Mouse (Mus musculus): Measurements from ENCODE around the gene Mr1.

DNA sequence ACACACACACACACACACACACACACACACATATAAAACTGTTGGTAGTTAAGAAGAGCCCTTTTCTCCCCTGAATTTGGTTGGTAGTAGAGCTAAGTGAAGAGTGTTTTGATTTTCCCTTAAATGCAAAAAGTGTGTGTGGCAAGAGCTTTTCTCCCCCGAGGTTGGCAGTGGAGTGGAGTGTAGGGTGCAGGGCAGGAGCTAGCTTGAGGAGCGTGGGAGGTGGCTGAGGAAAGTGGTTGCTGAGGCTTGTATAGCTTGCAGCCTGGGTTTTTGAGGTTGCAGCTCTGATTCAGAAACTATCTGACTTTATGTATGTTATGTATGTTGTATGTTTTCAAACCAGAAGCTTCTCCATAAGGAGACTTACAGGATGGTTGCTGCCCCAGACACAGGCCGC, 20.8 kb upstream of the Mr1 start:
- TF ChIP-seq FLI1 (IDR thresholded peaks at IDR 0.05; ENCODE audit: low read length) (no peak), GATA1 (IDR thresholded peaks at IDR 0.05; ENCODE audit: borderline replicate concordance, low read length) (no peak)
